Mouse (Mus musculus) urinary bladder, postnatal 25 days (tissue): Measurements from ENCODE around the gene 4930432K21Rik.

Experiments
- DNase-seq: peaks from one replicate; pipeline ENCODE4 v3.0.0; 2022; ENCODE audit warnings: low spot score

Gene 4930432K21Rik

GRCm38 (mm10) chr8:84148531-84148850 lies 666 bp downstream of the 4930432K21Rik start:
- no peak for DNase-seq

- no peak for DNase-seq
These were observed 1.4 kb downstream of the 4930432K21Rik start for GRCm38 (mm10) chr8:84149181-84149580.

GRCm38 (mm10) chr8:84157620-84158019 lies 9.8 kb downstream of the 4930432K21Rik start:
- DNase-seq: no peak

- no peak for DNase-seq
These were observed 19.9 kb downstream of the 4930432K21Rik start for GRCm38 (mm10) chr8:84167696-84168095.

- DNase-seq: no peak
These were observed 22.3 kb downstream of the 4930432K21Rik start for GRCm38 (mm10) chr8:84170096-84170495.

GRCm38 (mm10) chr8:84173861-84174260 lies 26.0 kb downstream of the 4930432K21Rik start:
- DNase-seq: no peak

- DNase-seq: no peak
These were observed 28.7 kb downstream of the 4930432K21Rik start for GRCm38 (mm10) chr8:84176560-84176959.

- DNase-seq: no peak
These were observed 29.6 kb downstream of the 4930432K21Rik start for GRCm38 (mm10) chr8:84177405-84177804.

- DNase-seq: no peak
These were observed 30.8 kb downstream of the 4930432K21Rik start for GRCm38 (mm10) chr8:84178592-84178991.

GRCm38 (mm10) chr8:84179946-84180345 lies 32.1 kb downstream of the 4930432K21Rik start:
- no peak for DNase-seq

GRCm38 (mm10) chr8:84180530-84181190 lies 32.8 kb downstream of the 4930432K21Rik start:
- DNase-seq: peak; percentile 12

- DNase-seq: no peak
These were observed 35.0 kb downstream of the 4930432K21Rik start for GRCm38 (mm10) chr8:84182833-84183232.

GRCm38 (mm10) chr8:84183261-84184084 lies 35.6 kb downstream of the 4930432K21Rik start:
- DNase-seq: peak; percentile 14

GRCm38 (mm10) chr8:84184085-84185043 lies 36.5 kb downstream of the 4930432K21Rik start:
- DNase-seq: peak; percentile 22

GRCm38 (mm10) chr8:84185117-84185516 lies 37.3 kb downstream of the 4930432K21Rik start, which contains the start of gene Nanos3:
Gene Nanos3, minus strand, starts transcription at chr8:84185217.
- no peak for DNase-seq

- DNase-seq: peak; percentile 74
These were observed 38.7 kb downstream of the 4930432K21Rik start for GRCm38 (mm10) chr8:84186547-84186946.

- peak; percentile 46 for DNase-seq
These were observed 39.4 kb downstream of the 4930432K21Rik start for GRCm38 (mm10) chr8:84187065-84187755.

GRCm38 (mm10) chr8:84188671-84189070 lies 40.8 kb downstream of the 4930432K21Rik start:
- DNase-seq: no peak

- no peak for DNase-seq
These were observed 41.8 kb downstream of the 4930432K21Rik start for GRCm38 (mm10) chr8:84189603-84190002.

GRCm38 (mm10) chr8:84190191-84190867 lies 42.5 kb downstream of the 4930432K21Rik start:
- DNase-seq: no peak

GRCm38 (mm10) chr8:84192023-84192422 lies 44.2 kb downstream of the 4930432K21Rik start:
- DNase-seq: peak; percentile 80
